Mouse (Mus musculus): ENCODE results near the gene Grik3. TPM values are rescaled to one million over a fixed set of nuclear protein-coding genes. Genes with fewer than 3 reads are reported as not detected.

Grik3 gene
- total and polyA plus RNA-seq, 2 experiments from 2014 or later: 3.3 to 24.6 TPM

DNA sequence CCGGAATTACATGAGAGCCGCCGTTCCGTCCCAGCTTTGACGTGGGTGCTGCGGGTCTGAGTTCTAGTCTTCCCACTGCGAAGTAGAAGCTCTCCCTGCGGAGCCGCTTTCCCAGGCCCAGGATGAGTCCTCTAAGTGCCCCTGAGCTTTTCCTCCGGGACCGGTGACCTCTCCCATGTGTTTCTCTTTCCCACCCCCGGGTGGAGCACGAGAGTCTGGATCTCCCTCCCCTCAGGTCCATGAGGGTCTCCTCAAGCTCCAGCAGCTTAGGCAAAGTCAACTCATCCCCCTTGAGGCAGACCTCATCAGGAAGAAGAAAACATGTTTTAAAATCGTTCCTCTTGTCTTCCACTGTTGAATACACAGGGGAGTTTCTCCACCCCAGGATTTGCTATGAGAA, 127.4 kb downstream of the Grik3 start:
- Histone ChIP-seq H3K36me3 (ENCODE audit: insufficient read depth, low read length) (no peaks in the 10 kb centered on the region), H3K27me3 (ENCODE audit: insufficient read depth, low read length) (no peaks in the 10 kb centered on the region), H3K4me3 (ENCODE audit: low read depth, low read length) (no peak overlapping the region), H3K4me2 (ENCODE audit: low read depth, low read length, poor library complexity, severe bottlenecking) (no peak overlapping the region), H3K9me3 (ENCODE audit: low read length) (no peaks in the 10 kb centered on the region), H3K4me1 (ENCODE audit: insufficient read depth, low read length) (no peaks in the 10 kb centered on the region), H3K27ac (ENCODE audit: low read depth, low read length) (no peak overlapping the region), H3K9ac (replicated peaks; ENCODE audit: low read length, poor library complexity, severe bottlenecking) (no peak overlapping the region)
- ATAC-seq (ENCODE audit: low FRiP score): no peak
- DNase-seq (ENCODE audit: low spot score): no peak
- TF ChIP-seq CTCF (IDR thresholded peaks at IDR 0.05): peak; percentile 14; the same call in 1 of the 2 replicates
- WGBS: 84% methylated on average over 14 of the region's 14 CpGs

DNA sequence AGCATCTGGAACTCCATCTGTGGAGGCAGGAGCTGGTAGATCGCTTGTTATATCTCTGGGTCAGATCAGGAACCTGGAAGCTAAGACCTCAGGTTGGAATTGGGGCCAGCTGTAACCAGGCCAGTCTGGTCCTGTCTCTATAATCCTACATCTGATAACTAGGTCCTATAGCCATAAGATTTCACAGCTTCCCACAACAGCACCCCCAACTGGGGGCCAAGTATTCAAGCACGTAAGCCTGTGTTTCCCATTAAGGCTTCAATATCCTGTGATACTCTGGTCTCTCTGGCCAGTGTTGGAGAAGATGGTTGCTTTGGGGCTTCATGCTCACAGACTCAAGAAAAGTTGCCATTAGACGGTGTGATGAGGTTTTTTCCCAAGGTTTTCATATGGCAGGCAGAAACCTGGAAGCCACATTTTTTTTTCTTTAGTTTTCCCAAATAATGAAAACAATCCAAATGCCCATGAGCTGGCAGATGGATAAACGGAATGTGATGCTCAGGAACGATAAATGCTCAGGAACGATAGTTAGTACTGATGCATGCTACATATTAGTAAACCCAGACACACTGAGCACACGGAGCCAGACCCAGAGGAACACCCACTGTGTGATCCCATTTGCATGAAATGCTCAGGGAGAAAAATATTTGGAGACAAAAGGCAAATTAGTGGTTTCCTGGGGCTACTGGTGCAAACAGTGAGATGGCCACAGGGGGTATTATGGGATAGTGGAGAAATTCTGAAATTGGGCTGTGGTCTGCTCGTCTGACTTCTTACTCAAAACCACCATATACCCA, 128.2 kb downstream of the Grik3 start:
- WGBS: 77% methylated on average over 8 of the region's 8 CpGs
- peak; percentile 16; the same call in 1 of the 2 replicates for TF ChIP-seq CTCF (IDR thresholded peaks at IDR 0.05)
- Histone ChIP-seq H3K4me1 (ENCODE audit: insufficient read depth, low read length) (no peaks in the 10 kb centered on the region), H3K27ac (ENCODE audit: low read depth, low read length) (no peak overlapping the region), H3K9me3 (ENCODE audit: low read length) (no peaks in the 10 kb centered on the region), H3K4me3 (ENCODE audit: low read depth, low read length) (no peak overlapping the region), H3K36me3 (ENCODE audit: insufficient read depth, low read length) (no peaks in the 10 kb centered on the region), H3K9ac (replicated peaks; ENCODE audit: low read length, poor library complexity, severe bottlenecking) (no peak overlapping the region), H3K27me3 (ENCODE audit: insufficient read depth, low read length) (no peaks in the 10 kb centered on the region), H3K4me2 (ENCODE audit: low read depth, low read length, poor library complexity, severe bottlenecking) (no peak overlapping the region)
- DNase-seq (ENCODE audit: low spot score) (no peak), ATAC-seq (ENCODE audit: low FRiP score) (no peak)

DNA sequence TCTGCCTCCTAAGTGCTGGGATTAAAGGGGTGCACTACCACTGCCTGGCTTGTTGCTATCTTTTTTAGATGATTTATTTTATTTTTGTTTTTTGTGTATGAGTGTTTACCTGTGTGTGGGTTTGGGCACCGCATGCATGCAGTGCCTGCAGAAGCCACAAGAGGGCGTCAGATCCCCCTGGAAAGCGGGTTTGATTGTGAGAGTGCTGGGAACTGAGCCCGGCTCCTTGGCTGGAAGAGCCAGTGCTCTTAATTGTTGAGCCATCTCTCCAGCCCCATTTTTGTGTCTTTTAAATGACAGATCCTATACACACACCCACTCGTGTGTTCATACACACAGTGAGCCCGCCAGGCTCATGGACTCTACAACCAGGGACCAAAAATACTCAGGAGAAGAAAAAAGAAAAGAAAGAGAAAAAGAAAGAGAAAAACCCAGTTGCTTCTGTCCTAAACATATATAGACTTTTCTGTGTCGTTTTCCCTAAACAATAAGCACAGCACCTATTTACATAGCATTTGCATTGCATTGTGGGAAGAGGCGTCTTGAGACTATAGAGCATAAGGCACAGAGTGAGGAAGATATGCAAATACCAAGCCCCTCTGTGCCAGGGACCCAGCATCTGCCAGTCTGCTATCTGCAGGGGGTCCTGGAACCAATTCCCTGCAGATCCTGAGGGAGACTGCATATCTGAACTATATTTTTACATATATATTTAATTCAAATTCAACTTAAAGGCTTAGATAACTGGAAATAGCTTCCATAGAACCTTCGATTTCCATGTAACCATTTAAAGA, 134.6 kb downstream of the Grik3 start:
- ATAC-seq (ENCODE audit: low FRiP score) (no peak), DNase-seq (ENCODE audit: low spot score) (no peak)
- peak; percentile 41 for TF ChIP-seq CTCF (IDR thresholded peaks at IDR 0.05)
- H3K4me3 ChIP-seq (ENCODE audit: low read depth, low read length): no peak overlapping the region
- no peaks in the 10 kb centered on the region; the same call in 1 of the 2 replicates for H3K4me1 ChIP-seq (ENCODE audit: insufficient read depth, low read length)
- H3K36me3 ChIP-seq (ENCODE audit: insufficient read depth, low read length): no peaks in the 10 kb centered on the region; the same call in 1 of the 2 replicates
- H3K9ac ChIP-seq (replicated peaks; ENCODE audit: low read length, poor library complexity, severe bottlenecking): no peak overlapping the region
- H3K27ac ChIP-seq (ENCODE audit: low read depth, low read length): no peak overlapping the region
- no peak overlapping the region for H3K4me2 ChIP-seq (ENCODE audit: low read depth, low read length, poor library complexity, severe bottlenecking)
- H3K27me3 ChIP-seq (ENCODE audit: insufficient read depth, low read length): no peaks in the 10 kb centered on the region
- no peaks in the 10 kb centered on the region for H3K9me3 ChIP-seq (ENCODE audit: low read length)
- 87% methylated on average over 9 of the region's 9 CpGs for WGBS

GRCm38 (mm10) chr4:125629544-125629943, 139.0 kb downstream of the Grik3 start:
- H3K9me3 ChIP-seq (ENCODE audit: low read length): no peaks in the 10 kb centered on the region
- H3K4me2 ChIP-seq (ENCODE audit: low read depth, low read length, poor library complexity, severe bottlenecking): no peak overlapping the region
- WGBS: 66% methylated on average over 4 of the region's 4 CpGs
- TF ChIP-seq CTCF (IDR thresholded peaks at IDR 0.05): no peak
- H3K27ac ChIP-seq (ENCODE audit: low read depth, low read length): no peak overlapping the region
- H3K4me1 ChIP-seq (ENCODE audit: insufficient read depth, low read length): no peaks in the 10 kb centered on the region; the same call in 1 of the 2 replicates
- no peaks in the 10 kb centered on the region for H3K27me3 ChIP-seq (ENCODE audit: insufficient read depth, low read length)
- DNase-seq (ENCODE audit: low spot score) (peak; percentile 63), ATAC-seq (ENCODE audit: low FRiP score) (no peak)
- H3K4me3 ChIP-seq (ENCODE audit: low read depth, low read length): no peak overlapping the region
- H3K9ac ChIP-seq (replicated peaks; ENCODE audit: low read length, poor library complexity, severe bottlenecking): no peak overlapping the region
- no peaks in the 10 kb centered on the region; the same call in 1 of the 2 replicates for H3K36me3 ChIP-seq (ENCODE audit: insufficient read depth, low read length)

DNA sequence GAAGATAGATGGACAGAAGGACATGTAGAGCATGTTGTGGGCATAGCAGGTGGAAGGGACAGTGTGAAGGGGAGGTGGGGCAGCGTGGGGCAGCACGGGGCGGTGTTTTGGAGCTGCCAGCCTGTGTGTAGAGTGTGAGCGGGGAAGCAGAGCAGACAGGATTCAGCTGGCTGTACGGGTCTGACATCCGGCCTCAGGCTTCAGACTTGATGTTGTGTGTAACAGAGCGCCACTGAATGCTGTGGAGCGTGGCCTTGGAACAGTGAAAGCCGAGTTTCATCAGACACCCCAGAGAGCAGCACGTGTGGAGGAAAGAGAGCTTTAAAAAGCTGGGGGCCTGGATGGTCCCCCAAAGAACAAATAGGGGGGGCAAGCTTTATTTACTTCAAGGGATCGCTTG, 144.5 kb downstream of the Grik3 start:
- DNase-seq (ENCODE audit: low spot score) (no peak), ATAC-seq (ENCODE audit: low FRiP score) (no peak; the same call in 1 of the 2 replicates)
- no peak overlapping the region for H3K4me3 ChIP-seq (ENCODE audit: low read depth, low read length)
- no peaks in the 10 kb centered on the region for H3K36me3 ChIP-seq (ENCODE audit: insufficient read depth, low read length)
- H3K4me1 ChIP-seq (ENCODE audit: insufficient read depth, low read length): no peaks in the 10 kb centered on the region
- 70% methylated on average over 11 of the region's 11 CpGs for WGBS
- peaks cover 3% of the 10 kb centered on the region; the same call in 1 of the 2 replicates for H3K27me3 ChIP-seq (ENCODE audit: insufficient read depth, low read length)
- H3K4me2 ChIP-seq (ENCODE audit: low read depth, low read length, poor library complexity, severe bottlenecking): no peak overlapping the region
- no peaks in the 10 kb centered on the region for H3K9me3 ChIP-seq (ENCODE audit: low read length)
- H3K9ac ChIP-seq (replicated peaks; ENCODE audit: low read length, poor library complexity, severe bottlenecking): no peak overlapping the region
- H3K27ac ChIP-seq (ENCODE audit: low read depth, low read length): no peak overlapping the region
- TF ChIP-seq CTCF (IDR thresholded peaks at IDR 0.05): no peak

Measured in midbrain, postnatal 0 days (tissue).